ENCODE assay signal across 8 mouse cellular contexts in genomic region chr5:136051231-136052085, GRCm38 (mm10). TPM values are rescaled to one million over a fixed set of nuclear protein-coding genes. Genes with fewer than 3 reads are reported as not detected.
A peak's percentile ranks its signal among the peaks of the same experiment; 100 is the strongest.
DNase-seq lines count a peak whose midpoint lies in the region; ATAC-seq and TF ChIP-seq lines count a peak whose summit lies in the region.
"Had no signal": no experiment of that assay in that cellular context is flagged by ENCODE, and none has a peak within 500 bp of the region (broad histone marks: within the 10 kb centered on the region; RNA-seq: fewer than 3 reads in every experiment).

No protein-coding gene starts in this region.

- no peak overlapping the region for H3K9ac ChIP-seq in lung, embryonic 14.5 days

- WGBS in lung, embryonic 14.5 days = 8% methylated on average over 10 of the region's 10 CpGs

- H3K9me3 ChIP-seq in lung, embryonic 14.5 days (ENCODE audit: low read depth, low read length) = no peaks in the 10 kb centered on the region

- ATAC-seq in lung, embryonic 14.5 days (ENCODE audit: insufficient read depth) = peak; percentile 90

- no peaks in the 10 kb centered on the region for H3K36me3 ChIP-seq in lung, embryonic 14.5 days (ENCODE audit: insufficient read depth)

- peak overlapping the region; percentile 90 for H3K27ac ChIP-seq in lung, embryonic 14.5 days (ENCODE audit: low read depth)

- peak; percentile 98 for DNase-seq in Muller cell, postnatal 12 days (ENCODE audit: inconsistent ontology term)
- DNase-seq in adrenal gland, adult 2 months = peak; percentile 91
- DNase-seq in forelimb bud, embryonic 11.5 days (ENCODE audit: low read depth, low spot score) = peak; percentile 53
- peak; percentile 12 for DNase-seq in hindlimb bud, embryonic 11.5 days (ENCODE audit: extremely low spot score, low read depth, low spot score)
- DNase-seq in lung, embryonic 14.5 days = peak; percentile 93
- peak; percentile 33 for DNase-seq in retina, postnatal 7 days (ENCODE audit: low read depth, low spot score)
- DNase-seq in spleen, adult 12 weeks (ENCODE audit: low spot score) = no peak

- no peak overlapping the region for H3K4me3 ChIP-seq in lung, embryonic 14.5 days (ENCODE audit: low read depth, low read length)

- no peak for TF ChIP-seq CTCF in lung, embryonic 14.5 days (IDR thresholded peaks at IDR 0.05; ENCODE audit: low read depth)

- 0 out of 2 replicates have a peak overlapping the region, but pooled peaks have one; percentile 30 for H3K4me2 ChIP-seq in lung, embryonic 14.5 days

- no peaks in the 10 kb centered on the region for H3K27me3 ChIP-seq in lung, embryonic 14.5 days (ENCODE audit: insufficient read depth, low read length)

- peaks cover 10% of the 10 kb centered on the region for H3K4me1 ChIP-seq in lung, embryonic 14.5 days (ENCODE audit: insufficient read depth)

RNA-seq across cellular contexts. Expression of gene Upk3bl, which starts 2.8 kb away (rescaled TPM):
- total RNA-seq in adrenal gland, adult 2 months (2021) = under 1 TPM in 1 of 2 experiments, not detected in 1; 0.35 TPM
- 0.30 TPM in 1 of 2 replicates, not detected in the other for polyA plus RNA-seq in adrenal gland, adult 2 months (2012; rRNA removed)
- 1.5 and 1.8 TPM in 2 replicates for polyA plus RNA-seq in lung, embryonic 14.5 days (2014; fragmentation: Nextera tagmentation; extraction: Ambion mirVana)

RNA-seq across cellular contexts. Expression of gene Upk3b, which starts 13.2 kb away (rescaled TPM):
- 10 to 100 TPM in 1 of 2 experiments, 1 to 10 TPM in 1; 8.8 to 10.8 TPM for total RNA-seq in adrenal gland, adult 2 months (2021)
- polyA plus RNA-seq in adrenal gland, adult 2 months (2012; rRNA removed) = 8.5 and 8.9 TPM in 2 replicates
- polyA plus RNA-seq in lung, embryonic 14.5 days (2014; fragmentation: Nextera tagmentation; extraction: Ambion mirVana) = 23.8 and 26.7 TPM in 2 replicates
- total RNA-seq: neutrophil, adult 5-6 weeks had no signal

RNA-seq across cellular contexts. Expression of gene Rasa4, which starts 32.3 kb away (rescaled TPM):
- 10 to 100 TPM; 10.5 to 14.7 TPM for total RNA-seq in adrenal gland, adult 2 months (2021)
- 29.5 and 34.4 TPM in 2 replicates for polyA plus RNA-seq in adrenal gland, adult 2 months (2012; rRNA removed)
- polyA plus RNA-seq in lung, embryonic 14.5 days (2014; fragmentation: Nextera tagmentation; extraction: Ambion mirVana) = 4.2 and 4.4 TPM in 2 replicates

RNA-seq across cellular contexts. Expression of gene Dtx2, which starts 56.9 kb away (rescaled TPM):
- total RNA-seq in adrenal gland, adult 2 months (2021) = 10 to 100 TPM; 13.6 to 19.0 TPM
- polyA plus RNA-seq in adrenal gland, adult 2 months (2012; rRNA removed) = 30.1 and 34.3 TPM in 2 replicates
- 21.4 and 24.4 TPM in 2 replicates for polyA plus RNA-seq in lung, embryonic 14.5 days (2014; fragmentation: Nextera tagmentation; extraction: Ambion mirVana)
